Mouse (Mus musculus) thymus, postnatal 10 days (tissue): ENCODE data around the gene Polg2.
"Not testable (repeated sequence)": the region's sequence is repeated elsewhere in the genome, so short reads cannot be mapped to it uniquely, and the experiment has no call there.

Source experiments
- DNase-seq, 2 experiments: peaks; one replicate each; pipeline ENCODE4 v3.0.0; 2021; ENCODE audit warnings: low spot score in 2 of 2

Gene Polg2

GRCm38 (mm10) chr11:106727967-106728366 is 51.4 kb downstream of the Polg2 start:
- DNase-seq: no peak

DNA sequence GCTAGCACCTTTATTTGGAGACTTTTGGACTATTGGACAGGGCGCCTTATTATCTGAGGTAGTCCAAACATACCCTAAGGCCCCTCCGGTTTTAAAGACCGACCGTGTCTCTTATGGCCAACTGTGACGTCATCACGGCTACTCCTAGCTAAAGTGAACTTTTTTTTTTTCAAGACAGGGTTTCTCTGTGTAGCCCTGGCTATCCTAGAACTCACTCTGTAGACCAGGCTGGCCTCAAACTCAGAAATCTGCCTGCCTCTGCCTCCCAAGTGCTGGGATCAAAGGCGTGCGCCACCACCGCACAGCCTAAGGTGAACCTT is 54.5 kb downstream of the Polg2 start:
- not testable (repeated sequence) for DNase-seq

- DNase-seq: no peak
Observed at GRCm38 (mm10) chr11:106724176-106724915, 55.0 kb downstream of the Polg2 start.

- no peak for DNase-seq
Observed at GRCm38 (mm10) chr11:106723611-106724125, 55.7 kb downstream of the Polg2 start.

GRCm38 (mm10) chr11:106722831-106723361 is 56.4 kb downstream of the Polg2 start:
- DNase-seq: no peak

DNA sequence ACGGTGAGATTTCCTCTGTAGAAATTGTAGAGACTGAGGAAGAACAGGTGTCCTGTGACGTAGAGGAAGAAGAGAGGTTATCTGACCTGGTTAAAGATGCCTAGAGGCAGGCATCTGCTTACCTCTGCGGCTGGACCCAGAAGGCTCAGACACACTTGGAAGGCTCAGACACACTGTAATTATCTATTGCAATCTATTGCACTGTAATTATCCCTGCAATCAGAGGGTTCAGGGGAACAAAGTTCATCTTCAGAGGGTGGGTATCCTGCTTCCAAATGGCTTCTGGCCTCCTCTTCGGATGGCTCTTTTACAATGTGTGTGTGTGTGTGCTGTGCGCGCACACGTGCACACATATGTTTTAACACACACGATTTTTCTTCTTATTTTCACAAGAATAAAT is 59.0 kb downstream of the Polg2 start:
- DNase-seq: no peak
